Mouse (Mus musculus): ENCODE measurements around the gene Pparg.

DNA sequence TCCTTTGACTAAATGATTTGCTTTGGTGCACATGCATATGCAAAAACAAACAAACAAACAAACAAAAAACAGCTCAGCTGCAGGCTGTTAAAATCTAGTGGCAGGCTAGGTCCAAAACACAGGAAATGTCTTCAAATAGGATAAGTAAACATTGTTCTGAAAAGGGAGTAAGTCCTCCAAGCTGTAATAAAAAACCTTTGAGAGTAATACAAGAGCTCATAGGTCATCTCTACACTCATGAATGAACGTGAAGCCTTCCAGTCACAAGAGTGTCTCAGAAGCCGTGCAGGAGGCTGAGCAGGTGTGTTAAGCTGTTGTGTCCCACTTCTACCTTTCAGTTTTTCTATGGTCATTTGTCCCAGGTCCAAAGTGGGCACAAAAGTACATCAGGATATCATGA, 102.6 kb downstream of the Pparg start:
- TF ChIP-seq POLR2A (IDR thresholded peaks at IDR 0.05; ENCODE audit: extremely low read depth, insufficient read depth, low read length) (no peak), CTCF (IDR thresholded peaks at IDR 0.05; ENCODE audit: extremely low read depth, insufficient read depth, low read length) (no peak)
